Mouse (Mus musculus): ENCODE data around the gene Vsig1. TPM values are rescaled to one million over a fixed set of nuclear protein-coding genes. Genes with fewer than 3 reads are reported as not detected.

Vsig1 gene
- total and polyA plus RNA-seq, 3 experiments = 0.38 to 4.8 (median 0.56) TPM

GRCm38 (mm10) chrX:140921321-140921720 lies 13.9 kb downstream of the Vsig1 start:
- dilution Hi-C loops (cut with MboI; ENCODE audit: extremely low pct_ligation_motif_present, extremely low pct_unique_long_range_greater_than_20kb, low sequenced_read_pairs) = no loop called here
- Histone ChIP-seq H3K4me3 (replicated peaks in 1 of 3; ENCODE audit: low read depth in 2 of 3, low read length in 2 of 3, poor library complexity in 1 of 3) (no peak overlapping the region), H3K4me1 (ENCODE audit: control insufficient read depth in 1 of 2, insufficient read depth in 2 of 2) (no peaks in the 10 kb centered on the region), H3K36me3 (replicated peaks in 1 of 2; ENCODE audit: control insufficient read depth in 1 of 2, insufficient read depth in 1 of 2, low read length in 1 of 2) (no peaks in the 10 kb centered on the region), H3K9ac (ENCODE audit: insufficient read depth, low read depth) (no peak overlapping the region), H3K27me3 (replicated peaks) (no peaks in the 10 kb centered on the region), H3K4me2 (ENCODE audit: insufficient read depth, low read depth, poor library complexity, severe bottlenecking) (no peak overlapping the region), H3K79me2 (replicated peaks; ENCODE audit: control insufficient read depth, extremely low read depth, insufficient read depth, poor library complexity, severe bottlenecking) (no peaks in the 10 kb centered on the region), H3K27ac (ENCODE audit: insufficient read depth, low read depth) (no peak overlapping the region), H3K9me3 (replicated peaks; ENCODE audit: low read length) (no peaks in the 10 kb centered on the region)
- in situ Hi-C loops (cut with MboI; ENCODE audit: low pct_ligation_motif_present, low pct_unique_long_range_greater_than_20kb, low sequenced_read_pairs) = loop anchor here (10.0 kb wide), 2 partner anchors 317 to 427 kb away; partner anchors contain the start of gene Tsc22d3
- TF ChIP-seq ELF1 (IDR thresholded peaks at IDR 0.05; ENCODE audit: low read depth, low read length) = no peak
- no peak for TF ChIP-seq USF2 (conservative IDR thresholded peaks at IDR 0.05; ENCODE audit: low read depth, low read length)
- no peak for TF ChIP-seq CHD1 (IDR thresholded peaks at IDR 0.05; ENCODE audit: low read depth, low read length)
- TF ChIP-seq HCFC1 (IDR thresholded peaks at IDR 0.05; ENCODE audit: low read depth, low read length) = no peak
- no peak for TF ChIP-seq MXI1 (IDR thresholded peaks at IDR 0.05; ENCODE audit: low read depth, low read length)
- no peak for TF ChIP-seq SMC3 (IDR thresholded peaks at IDR 0.05; ENCODE audit: low read depth, low read length)
- no peak for DNase-seq (ENCODE audit: extremely low read depth)

GRCm38 (mm10) chrX:140932066-140932465 lies 24.7 kb downstream of the Vsig1 start:
- no peak overlapping the region for H3K9ac ChIP-seq (ENCODE audit: insufficient read depth, low read depth)
- no peaks in the 10 kb centered on the region for H3K9me3 ChIP-seq (replicated peaks; ENCODE audit: low read length)
- H3K79me2 ChIP-seq (replicated peaks; ENCODE audit: control insufficient read depth, extremely low read depth, insufficient read depth, poor library complexity, severe bottlenecking) = no peaks in the 10 kb centered on the region
- DNase-seq (ENCODE audit: extremely low read depth) = peak; percentile 23
- no peak overlapping the region for H3K4me3 ChIP-seq (replicated peaks in 1 of 3; ENCODE audit: low read depth in 2 of 3, low read length in 2 of 3, poor library complexity in 1 of 3)
- dilution Hi-C loops (cut with MboI; ENCODE audit: extremely low pct_ligation_motif_present, extremely low pct_unique_long_range_greater_than_20kb, low sequenced_read_pairs) (no loop called here), in situ Hi-C loops (cut with MboI; ENCODE audit: low pct_ligation_motif_present, low pct_unique_long_range_greater_than_20kb, low sequenced_read_pairs) (no loop called here)
- no peaks in the 10 kb centered on the region for H3K4me1 ChIP-seq (ENCODE audit: control insufficient read depth in 1 of 2, insufficient read depth in 2 of 2)
- TF ChIP-seq NELFE (IDR thresholded peaks at IDR 0.05; ENCODE audit: low read depth, low read length) = no peak
- no peak for TF ChIP-seq ZKSCAN1 (IDR thresholded peaks at IDR 0.05; ENCODE audit: borderline replicate concordance, low read depth, low read length)
- TF ChIP-seq GABPA (IDR thresholded peaks at IDR 0.05; ENCODE audit: insufficient replicate concordance, low read depth, low read length) = no peak
- TF ChIP-seq TCF12 (IDR thresholded peaks at IDR 0.05; ENCODE audit: low read depth, low read length) = no peak
- TF ChIP-seq RAD21 (IDR thresholded peaks at IDR 0.05; ENCODE audit: low read depth, low read length) = peak; percentile 81
- TF ChIP-seq SMC3 (IDR thresholded peaks at IDR 0.05; ENCODE audit: low read depth, low read length) = peak; percentile 73
- peak; percentile 31 to 74; a peak in 2 of 4 replicates for TF ChIP-seq CTCF (conservative IDR thresholded peaks at IDR 0.05 in 1 of 2, IDR thresholded peaks at IDR 0.05 in 1 of 2; ENCODE audit: low read depth in 2 of 2, low read length in 2 of 2)
- no peak for TF ChIP-seq MYC (IDR thresholded peaks at IDR 0.05; ENCODE audit: low read depth, low read length)
- no peak for TF ChIP-seq CHD1 (IDR thresholded peaks at IDR 0.05; ENCODE audit: low read depth, low read length)
- TF ChIP-seq ZC3H11A (IDR thresholded peaks at IDR 0.05; ENCODE audit: low read depth, low read length) = peak; percentile 15; the same call in 1 of the 2 replicates
- TF ChIP-seq ZNF384 (IDR thresholded peaks at IDR 0.05; ENCODE audit: low read depth, low read length) = no peak
- H3K36me3 ChIP-seq (replicated peaks in 1 of 2; ENCODE audit: control insufficient read depth in 1 of 2, insufficient read depth in 1 of 2, low read length in 1 of 2) = no peaks in the 10 kb centered on the region
- H3K27me3 ChIP-seq (replicated peaks) = no peaks in the 10 kb centered on the region
- no peak overlapping the region for H3K27ac ChIP-seq (ENCODE audit: insufficient read depth, low read depth)
- no peak overlapping the region for H3K4me2 ChIP-seq (ENCODE audit: insufficient read depth, low read depth, poor library complexity, severe bottlenecking)

Data from CH12.LX (cell line).